Mouse (Mus musculus): ENCODE data around the gene Dhrs3. TPM values are rescaled to one million over a fixed set of nuclear protein-coding genes. Genes with fewer than 3 reads are reported as not detected.

Gene Dhrs3
- total RNA-seq, 4 experiments from 2014 or later: 98.8 to 151 (median 131) TPM

DNA sequence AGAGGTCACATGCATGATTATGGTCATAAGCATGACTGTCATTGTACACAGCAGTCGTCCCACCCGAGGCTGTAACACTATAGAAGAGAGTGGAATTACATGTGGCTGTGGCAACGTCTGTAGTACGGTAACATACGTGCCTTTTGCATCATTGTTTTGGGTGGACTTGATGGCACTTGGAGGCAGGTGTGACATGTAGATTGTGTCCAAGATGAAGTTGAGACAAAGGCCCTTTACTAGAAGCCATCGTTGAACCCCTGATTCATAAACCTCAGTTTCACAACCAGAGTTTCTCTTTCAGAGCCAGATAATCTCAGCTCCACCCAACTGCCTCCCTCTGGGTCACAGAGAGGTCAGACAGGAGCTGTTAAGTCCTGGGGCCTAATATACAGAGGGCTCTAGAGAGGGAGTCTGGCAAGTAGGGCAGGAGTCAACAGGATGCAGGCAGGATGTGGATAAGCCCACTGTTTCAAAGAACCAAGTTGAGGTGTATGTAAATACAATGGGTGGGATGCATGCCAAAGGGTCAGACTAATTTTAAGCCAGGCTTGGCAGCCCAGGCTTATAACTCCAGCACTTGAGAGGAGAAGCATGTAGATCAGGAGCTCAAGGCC lies 5.5 kb downstream of the Dhrs3 start:
- DNase-seq (ENCODE audit: low spot score): peak; percentile 91

DNA sequence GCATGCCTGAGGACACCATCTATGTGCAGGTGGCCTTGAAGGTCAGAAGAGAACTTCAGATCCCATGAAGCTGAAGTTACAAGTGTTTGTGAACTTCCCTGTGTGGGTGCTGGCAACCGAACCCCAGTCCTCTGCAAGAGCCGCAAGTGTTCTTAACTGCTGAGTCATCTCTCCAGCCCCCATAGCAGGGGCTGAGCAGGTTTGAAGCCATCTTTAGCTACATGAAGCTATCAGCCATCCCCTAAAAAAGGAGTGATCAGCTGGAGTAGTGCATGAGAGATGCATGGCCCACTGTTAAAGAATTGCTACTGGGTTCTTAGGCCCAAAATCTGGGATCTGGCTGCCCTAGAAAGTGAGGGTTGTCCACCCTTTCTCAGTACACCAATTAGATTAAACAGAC lies 6.1 kb downstream of the Dhrs3 start:
- no peak for DNase-seq (ENCODE audit: low spot score)

DNA sequence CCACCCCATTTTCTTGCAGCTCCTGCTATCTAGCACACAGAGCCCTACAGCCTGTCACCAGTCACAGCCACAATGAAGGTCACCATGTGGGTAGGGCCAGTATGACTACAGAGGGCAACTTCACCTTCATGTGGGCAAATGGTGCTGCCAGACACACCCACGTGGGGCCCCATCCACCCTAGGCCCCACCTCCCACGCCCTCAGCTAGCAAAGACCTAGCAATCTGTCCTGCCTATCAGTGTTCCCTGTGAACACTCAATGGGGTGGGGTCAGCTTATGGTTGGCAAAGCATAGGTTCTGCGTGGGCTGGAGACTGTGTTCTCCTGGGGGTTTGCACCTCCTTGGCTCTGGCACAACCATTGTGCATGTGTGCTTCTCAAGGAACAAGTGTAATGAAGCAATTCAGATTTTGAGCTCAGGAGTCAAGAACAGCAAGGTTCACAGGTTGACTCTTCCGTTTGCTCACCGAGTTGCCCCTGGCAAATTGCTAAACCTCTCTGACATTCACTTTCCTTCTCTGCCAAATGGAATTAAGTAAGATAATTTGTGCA lies 9.0 kb downstream of the Dhrs3 start:
- no peak for DNase-seq (ENCODE audit: low spot score)

DNA sequence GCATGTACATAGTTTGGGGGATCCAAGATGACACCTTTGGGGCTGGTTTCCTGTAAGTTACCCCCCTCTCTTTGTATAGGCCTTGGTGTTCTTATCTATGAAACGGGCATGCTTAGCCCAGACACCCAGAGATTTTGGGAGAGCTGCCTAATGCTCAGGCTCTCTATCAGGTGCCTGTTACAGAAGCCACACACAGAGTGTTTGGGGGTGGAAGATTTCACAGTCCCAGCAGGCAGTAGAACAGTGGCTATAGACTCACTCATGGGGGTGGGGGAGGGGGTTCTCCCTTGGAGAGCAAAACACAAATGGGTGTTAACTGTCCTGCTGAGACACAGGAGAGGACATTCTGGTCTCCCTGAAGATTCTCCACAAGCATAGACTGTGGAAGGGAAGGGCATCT lies 10.5 kb downstream of the Dhrs3 start:
- no peak for DNase-seq (ENCODE audit: low spot score)

DNA sequence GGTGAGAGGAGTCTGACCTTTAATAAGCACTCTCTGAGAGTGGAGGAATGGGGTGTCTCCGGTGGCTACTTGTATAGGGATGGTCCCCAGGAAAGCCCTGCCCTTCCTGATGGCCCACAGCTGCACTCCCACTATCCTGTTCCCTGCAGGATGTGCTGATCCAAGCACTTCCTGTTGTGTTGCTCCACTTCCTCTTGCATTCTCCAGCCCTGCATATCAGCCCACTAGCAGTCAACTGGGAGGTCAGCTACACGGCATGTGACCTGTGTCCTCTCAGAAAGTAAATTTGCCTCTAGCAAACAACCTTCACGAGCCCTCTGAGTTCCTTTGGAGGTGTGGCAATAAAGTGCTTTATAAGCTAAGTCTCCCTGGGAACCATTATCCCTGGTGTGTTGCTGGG lies 11.3 kb downstream of the Dhrs3 start:
- DNase-seq (ENCODE audit: low spot score): peak; percentile 90

DNA sequence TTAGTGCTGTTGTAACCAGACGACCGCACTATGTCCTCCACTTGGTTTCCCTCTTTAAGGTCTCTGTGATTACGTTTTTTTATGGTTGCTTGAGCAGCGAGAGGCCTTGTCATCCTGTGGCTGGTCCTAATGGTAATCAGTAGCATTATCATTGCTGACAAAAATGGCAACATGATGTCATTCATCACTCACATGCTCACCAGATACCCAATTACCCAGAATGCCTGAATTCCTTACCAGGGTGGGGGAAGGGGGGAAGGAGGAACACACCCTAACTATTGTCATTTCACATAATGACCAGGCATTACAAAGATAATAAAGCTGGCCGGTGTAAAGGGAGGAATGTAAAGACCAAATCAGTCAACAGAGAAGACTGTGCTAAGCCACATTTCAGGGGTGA lies 12.5 kb downstream of the Dhrs3 start:
- DNase-seq (ENCODE audit: low spot score): no peak

DNA sequence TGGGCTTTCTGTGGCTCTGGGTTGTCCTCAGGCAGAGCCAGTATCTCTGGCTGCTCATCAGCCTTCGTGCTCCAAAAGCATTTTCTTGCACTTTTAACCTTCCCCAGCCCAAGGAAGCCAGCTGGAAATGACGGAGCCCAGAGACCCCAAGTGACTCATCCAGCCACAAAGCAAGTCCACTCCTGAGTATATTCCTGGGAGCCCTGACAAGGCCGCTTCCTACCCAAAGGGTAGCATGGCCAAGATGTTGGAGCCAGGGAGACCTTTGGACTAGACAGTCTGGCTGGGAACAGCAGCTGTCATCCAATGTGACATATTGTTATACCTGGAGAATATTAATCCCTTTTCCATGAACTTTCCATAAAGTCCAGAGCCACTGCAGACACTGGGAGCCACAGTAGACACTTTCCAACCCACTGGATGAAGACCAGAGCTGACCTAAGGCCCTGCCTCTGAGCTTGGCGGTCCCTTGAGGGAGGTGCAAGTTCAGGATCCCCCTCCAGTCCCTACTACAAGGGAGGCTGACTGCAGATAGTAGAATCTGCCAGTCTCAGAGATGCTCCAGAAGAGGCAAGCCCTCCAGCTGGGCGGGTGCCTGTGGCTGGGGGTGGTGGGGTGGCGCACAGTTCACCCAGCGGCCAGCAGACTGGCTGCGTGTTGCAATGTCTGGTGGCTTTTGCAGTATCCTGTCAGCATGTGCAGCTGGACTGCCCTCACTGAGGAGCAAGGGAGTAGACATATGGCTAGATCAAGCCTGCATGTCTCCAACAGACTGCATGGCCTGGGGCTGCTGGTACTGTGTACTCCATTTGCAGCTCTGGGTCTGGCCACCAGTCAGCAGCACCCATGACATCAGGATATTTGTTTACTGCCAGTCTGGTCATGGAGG lies 13.6 kb downstream of the Dhrs3 start:
- DNase-seq (ENCODE audit: low spot score): no peak

DNA sequence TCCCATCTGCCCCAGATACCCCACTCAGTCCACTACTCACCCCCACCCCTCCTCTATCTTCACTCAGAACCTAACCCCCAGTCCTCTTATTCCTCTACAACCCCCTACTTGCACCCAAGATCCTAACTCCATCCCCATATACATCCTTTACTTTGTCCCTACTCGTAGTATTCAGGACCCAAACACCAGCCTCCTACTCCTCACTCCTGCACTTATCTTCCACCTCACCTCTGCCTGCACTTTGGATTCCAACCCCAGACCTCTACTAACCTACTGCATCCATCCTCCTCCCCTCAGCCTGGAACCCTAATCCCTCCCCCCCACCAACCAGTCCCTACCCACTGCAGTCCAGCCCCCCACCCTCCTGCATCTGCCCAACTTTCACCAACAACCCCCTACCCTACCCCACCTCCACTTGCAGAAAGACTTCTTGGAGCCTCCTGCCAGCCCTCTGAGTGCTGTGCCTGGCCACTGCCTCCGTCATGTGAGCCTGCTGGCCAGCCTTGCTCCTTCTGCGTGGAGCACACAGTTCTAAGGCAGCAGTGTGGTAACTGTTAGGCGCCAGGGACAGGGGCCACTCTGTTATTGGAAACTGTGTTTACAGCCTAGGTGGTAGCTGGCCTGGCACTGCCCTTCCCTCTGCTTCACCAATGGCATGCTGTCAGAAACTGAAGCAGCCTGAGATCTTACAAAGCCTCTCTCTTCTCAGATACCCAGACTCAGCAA lies 14.5 kb downstream of the Dhrs3 start:
- DNase-seq (ENCODE audit: low spot score): no peak

DNA sequence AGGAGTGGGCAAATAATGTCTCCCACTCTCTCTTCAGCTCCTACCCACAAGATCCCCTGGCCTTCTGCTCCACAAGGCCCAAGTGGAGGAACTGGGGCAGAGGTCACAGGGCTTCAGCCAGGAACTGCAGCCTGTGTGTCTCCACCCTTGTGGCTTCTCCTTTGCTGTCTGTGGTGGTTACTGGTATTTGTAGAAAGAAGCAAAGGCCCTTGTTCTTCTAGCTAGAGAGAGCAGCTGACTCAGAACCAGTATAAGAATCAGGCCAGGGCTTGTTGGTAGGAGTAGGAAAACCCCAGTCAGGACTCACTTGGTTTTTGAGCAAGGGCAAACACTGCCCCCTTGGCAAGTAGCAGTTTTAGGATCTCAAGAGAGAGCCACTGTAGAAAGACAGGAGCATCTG lies 16.2 kb downstream of the Dhrs3 start:
- DNase-seq (ENCODE audit: low spot score): no peak

DNA sequence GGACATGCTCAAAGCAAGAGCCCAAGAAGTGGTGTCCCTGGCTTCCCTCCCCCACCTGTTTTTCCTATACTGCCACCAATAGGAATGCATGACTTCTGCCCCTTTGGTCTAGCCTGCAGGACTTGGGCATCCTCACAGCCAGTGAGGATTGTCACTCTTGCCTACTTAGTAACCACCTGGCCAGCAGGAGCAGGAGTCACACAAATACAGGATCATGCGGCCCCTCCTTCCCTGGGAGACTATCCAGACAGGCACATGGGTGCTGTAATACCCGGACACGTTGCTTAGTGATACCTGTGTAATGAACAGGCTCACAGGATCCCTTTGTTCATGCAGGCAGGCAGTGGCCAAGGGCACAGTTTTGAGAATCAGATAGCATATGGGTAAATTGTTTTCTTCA lies 17.7 kb downstream of the Dhrs3 start:
- no peak for DNase-seq (ENCODE audit: low spot score)

DNA sequence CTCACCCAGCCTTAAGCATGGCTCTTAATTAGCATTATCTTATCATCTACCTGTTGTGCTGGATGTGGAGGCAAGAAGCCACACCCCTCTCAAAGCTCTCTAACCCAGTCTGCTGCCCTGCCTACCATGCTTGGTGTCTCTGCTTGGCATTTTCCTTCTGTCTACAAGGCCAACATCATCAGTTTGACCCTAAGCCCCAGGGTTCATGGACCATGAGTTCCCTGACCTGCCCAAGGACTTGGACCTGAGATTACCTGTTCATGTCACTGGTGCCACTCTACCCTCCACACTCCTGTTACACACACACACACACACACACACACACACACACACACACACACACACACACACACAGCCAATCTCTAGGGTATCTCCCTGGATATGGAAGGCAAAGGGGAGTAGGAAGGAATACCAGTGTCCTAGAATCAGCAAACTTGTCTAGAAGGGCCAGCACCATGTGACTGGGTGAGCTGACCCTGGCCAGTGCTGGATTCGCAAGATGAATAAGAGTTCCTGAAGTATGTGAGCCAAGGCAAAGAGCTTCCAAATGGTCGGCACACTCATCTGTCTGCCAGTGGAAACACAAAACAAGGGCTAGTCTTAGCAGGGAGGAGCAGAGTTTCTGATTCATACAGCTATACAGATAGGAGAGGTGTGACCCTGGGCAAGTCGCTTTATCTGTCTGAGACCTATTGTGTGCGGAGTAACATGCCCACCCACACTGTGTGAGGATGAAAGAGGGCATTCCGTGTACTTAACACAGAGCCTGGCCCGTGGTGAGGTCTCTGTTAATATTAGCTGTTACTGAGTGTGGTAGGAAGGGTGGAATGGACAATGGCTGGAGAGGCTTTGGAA lies 20.9 kb downstream of the Dhrs3 start:
- DNase-seq (ENCODE audit: low spot score): no peak

DNA sequence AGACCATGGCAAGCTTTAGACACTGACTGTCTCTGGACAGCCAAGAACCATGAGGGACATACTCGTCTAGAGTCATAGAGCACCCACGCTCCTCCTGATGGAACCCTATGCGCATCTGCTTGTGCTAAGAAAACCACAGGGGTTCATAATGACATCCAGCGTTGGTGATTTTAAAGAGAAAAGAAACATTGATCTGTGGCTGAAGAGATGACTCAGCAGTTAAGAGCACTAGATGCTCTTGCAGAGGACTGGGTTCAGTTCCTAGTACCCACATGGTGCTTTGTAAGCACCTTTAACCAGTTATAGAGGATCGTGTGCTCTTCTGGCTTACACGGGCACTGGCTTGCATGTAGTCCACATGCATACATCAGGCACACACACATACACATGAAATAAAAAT lies 23.9 kb downstream of the Dhrs3 start:
- DNase-seq (ENCODE audit: low spot score): no peak

DNA sequence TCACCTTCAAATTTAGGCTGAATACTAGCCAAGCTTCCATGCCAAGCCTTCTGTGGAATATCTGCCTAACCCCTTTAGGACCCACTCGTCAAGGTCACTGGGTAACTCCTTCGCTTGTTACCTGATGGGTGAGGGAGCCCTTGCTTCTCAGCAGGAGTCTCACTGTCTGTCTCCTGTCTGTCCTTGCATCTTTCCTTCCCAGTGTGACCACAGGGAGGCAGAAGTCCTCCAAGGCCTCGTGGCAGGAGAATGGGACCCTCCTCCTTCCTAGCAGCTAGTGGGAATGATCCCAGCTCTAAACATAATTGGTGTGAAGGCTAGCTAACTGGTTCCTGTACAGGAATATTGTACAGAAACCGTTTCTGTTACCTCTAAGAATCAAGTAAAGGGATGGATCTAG lies 24.5 kb downstream of the Dhrs3 start:
- DNase-seq (ENCODE audit: low spot score): no peak

DNA sequence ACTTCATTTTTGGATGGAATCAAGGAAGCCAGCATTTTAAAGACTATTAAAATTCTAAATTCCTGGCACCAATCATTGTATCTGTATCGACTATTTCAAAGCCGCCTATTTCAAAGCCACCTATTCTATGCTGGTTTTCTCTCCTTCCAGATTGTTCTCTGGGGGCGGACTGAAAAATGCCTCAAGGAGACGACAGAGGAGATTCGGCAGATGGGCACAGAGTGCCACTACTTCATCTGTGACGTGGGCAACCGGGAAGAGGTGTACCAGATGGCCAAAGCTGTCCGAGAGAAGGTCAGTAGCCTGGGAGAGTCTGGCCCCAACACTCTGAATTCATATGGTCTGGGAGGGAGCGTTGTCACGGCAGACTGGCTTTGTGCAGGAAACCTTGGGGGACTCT lies 25.9 kb downstream of the Dhrs3 start:
- DNase-seq (ENCODE audit: low spot score): no peak

DNA sequence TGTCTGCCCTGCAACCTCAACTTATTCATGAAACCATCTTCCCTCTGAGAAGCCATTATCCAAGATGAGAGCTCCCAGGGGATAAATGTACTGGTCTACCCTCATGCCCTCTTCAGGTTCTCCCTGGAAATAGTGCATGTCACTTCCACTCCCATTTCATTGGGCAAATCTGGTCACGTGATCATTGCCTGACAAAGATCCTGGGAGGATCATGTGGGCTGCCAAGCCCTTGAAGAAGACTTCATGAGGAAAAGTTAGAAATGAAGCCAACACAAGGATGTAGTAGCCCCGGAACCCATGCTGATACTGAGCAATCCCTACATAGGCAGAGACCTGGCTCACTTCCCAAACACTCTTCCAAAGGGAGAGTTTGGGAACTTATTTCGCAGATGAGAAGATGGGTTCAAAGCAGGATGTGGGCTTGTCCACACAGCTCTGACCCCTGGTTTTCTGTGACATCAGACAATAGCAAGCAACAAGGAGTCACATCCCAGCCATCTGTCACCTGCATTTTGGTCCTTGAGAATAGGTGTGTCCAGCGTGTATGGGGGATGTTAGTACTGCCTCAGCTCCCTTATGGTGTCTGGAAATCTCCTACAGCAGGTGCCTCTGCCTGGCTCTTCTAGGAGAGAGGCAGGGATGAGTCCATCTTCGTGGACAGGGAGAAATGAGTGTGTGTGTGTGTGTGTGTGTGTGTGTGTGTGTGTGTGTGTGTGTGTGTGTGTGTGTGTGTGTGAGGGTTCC lies 36.2 kb downstream of the Dhrs3 start:
- no peak for DNase-seq (ENCODE audit: low spot score)

DNA sequence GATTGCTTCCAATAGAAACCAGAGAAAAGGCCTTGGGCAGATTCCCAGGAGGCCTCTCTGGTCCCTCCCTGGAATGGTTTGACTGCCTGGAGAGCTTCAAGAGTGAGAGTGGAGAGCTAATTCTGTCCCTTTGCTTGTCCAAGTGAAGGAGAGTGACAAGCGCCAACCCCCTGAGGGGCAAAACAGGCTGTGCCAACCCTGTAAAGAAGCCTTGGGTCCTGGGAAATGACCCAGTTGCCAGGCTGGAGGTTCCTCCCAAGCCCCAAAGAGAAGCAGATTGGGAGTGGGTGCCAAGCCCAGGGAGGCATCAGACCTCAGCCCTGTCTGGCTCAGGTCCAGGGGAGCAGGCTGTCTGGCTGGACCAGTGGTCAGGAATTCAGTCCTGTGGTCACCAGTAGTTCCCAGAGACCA lies 37.2 kb downstream of the Dhrs3 start:
- peak; percentile 73 for DNase-seq (ENCODE audit: low spot score)

DNA sequence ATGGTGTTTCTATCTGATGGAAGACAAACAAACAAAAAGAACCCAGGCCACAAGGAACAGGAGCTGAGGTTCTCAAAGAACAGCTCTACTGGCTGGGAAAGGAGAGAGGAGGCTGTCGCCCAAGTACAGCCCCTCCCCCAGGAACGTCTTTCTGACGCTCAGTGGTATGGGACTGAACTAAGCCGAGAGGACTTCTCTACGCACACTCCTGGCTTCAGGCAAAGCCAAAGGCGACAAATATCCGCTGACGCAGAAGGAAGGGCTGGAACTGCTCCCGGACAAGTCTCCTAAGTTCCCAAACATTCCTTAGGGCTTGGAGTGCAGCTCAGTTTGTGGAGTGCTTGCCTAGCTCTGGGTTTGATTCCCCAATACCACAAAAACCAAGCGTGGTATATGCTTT lies 37.7 kb downstream of the Dhrs3 start:
- DNase-seq (ENCODE audit: low spot score): peak; percentile 96

DNA sequence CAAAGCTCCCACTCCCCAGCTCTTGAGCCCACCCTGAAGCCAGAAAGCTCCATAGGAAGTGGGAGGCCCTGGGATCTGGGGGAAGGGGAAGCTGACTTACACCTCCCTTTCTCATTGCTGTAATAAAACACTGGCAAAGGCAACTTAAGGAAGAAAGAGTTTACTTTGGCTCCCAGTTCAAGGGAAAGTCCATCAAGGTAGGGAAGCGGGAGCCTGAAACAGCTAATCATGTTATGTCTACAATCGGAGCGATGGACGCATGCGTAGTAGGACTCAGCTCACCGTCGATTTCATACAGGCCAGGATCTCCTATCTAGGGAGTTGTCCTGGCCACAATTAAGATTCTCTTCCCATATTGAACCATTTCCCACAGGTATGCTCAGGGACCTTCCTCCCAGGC lies 38.5 kb downstream of the Dhrs3 start:
- DNase-seq (ENCODE audit: low spot score): no peak

DNA sequence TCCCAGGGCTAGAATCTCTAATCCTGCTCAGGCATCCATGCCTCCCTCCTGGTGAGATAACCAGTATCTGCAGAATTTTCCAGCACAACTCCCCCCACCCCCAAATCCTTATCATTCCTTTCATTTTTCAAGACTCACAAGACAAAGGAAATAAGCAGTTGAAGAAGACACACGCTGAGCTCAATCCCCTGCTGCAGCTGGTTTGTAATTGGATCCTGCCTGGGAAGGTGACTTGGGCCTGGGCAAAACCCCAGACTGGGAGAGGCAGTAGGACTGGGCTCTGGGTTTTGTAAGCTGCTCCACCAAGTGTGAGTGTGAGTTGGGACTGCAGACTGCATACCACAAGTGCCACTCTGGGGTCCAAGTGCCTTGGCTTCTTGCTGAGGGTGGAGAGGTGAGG lies 41.9 kb downstream of the Dhrs3 start:
- no peak for DNase-seq (ENCODE audit: low spot score)

DNA sequence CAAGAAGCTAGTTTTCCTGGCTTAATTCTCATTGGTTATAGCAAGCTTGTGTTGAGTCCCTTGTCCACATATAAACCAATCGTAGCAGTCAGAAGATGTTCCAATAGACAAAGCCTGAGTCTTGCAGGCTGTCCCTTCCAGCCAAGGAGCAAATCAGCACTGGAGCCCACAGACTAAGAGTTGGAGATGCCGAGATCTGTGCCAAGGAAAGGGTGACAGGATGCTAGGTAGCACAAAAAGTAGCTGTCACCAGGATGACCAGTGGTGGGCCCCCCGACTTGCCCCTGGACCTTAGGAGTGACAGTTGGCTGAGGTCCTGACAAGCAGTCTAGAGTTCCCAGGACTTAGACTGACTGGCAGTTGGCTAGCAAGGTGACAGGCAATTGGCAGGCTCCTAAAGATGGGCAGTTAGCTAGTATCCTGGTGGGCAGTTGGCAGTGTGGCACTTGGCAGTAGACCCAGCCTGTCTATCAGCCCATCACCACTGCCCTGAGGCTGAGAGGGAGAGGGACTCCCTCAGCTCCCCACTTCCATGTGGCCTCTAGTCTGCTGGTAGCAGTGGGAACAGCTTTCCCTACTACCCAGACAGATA lies 44.0 kb downstream of the Dhrs3 start:
- no peak for DNase-seq (ENCODE audit: low spot score)

All from heart, adult 8-10 months (tissue).